Mouse (Mus musculus) liver, postnatal 0 days (tissue): ENCODE data around the gene Gm3676.
"Not testable (repeated sequence)": the region's sequence is repeated elsewhere in the genome, so short reads cannot be mapped to it uniquely, and the experiment has no call there.

Experiments used
- CTCF ChIP-seq: sonication (generic); IDR thresholded peaks from 2 replicates; pipeline ENCODE4 v1.5.1; 2016; ENCODE audit warnings: antibody characterized with exemption, low read depth
- EP300 ChIP-seq: IDR thresholded peaks from 2 replicates; pipeline ENCODE4 v1.6.1; 2016; ENCODE audit warnings: antibody characterized with exemption, low read depth, mild to moderate bottlenecking

DNA sequence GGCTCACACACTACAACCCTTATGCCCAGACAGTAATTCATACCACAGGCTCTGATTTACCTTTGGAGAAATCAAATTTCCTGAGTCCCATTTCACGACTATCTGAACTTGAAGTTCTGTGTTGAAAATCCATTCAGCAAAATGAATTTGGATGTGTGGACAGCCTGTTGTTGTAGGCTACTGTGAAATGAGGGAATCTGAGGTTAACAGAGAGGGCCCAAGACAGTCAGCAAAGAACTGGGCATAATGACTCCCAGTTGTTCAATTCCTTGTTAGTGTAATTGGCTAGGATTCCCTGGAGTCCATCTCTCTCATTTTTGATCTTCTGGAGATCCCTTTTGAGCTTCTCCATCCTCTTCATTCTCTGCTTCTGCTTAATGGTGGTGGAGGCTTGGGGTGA lies 35.6 kb downstream of the Gm3676 start:
- not testable (repeated sequence) for TF ChIP-seq EP300, CTCF
